20 mouse cellular contexts compared by ENCODE assay signal in the genomic region with DNA sequence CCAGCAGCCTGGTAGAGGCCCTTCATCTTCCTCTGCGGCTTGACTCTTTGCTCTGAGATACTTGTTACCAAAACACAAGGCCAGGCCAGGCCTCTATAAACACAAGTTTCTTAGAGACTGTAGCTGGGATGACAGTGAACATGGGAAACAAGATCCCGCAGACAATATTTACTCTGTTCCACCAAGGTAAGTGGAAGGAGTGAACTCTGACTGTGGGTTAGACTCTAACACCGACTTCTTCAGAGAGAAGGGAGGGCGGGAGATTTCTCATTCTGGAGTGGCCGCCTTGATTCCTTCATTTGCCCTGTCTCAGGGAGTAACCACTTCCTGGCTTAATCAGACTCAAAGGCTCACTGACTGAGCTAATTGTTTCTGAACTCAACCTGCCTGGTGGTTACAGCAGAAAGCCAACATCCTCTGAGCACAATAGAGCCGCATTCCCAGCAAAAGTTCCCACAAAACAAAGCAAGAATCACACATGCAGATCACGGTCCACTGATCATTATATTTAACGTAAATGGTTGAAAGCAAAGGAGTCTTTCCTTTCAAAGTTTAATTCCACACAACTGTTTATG. TPM values are rescaled to one million over a fixed set of nuclear protein-coding genes. Genes with fewer than 3 reads are reported as not detected.
DNase-seq lines count a peak whose midpoint lies in the region; ATAC-seq and TF ChIP-seq lines count a peak whose summit lies in the region.
"Had no signal": no experiment of that assay in that cellular context is flagged by ENCODE, and none has a peak within 500 bp of the region (broad histone marks: within the 10 kb centered on the region; RNA-seq: fewer than 3 reads in every experiment).

Gene Tmem212 (minus strand): TSS at position 51 of the 575 bp plus-strand sequence.

- H3K4me3 ChIP-seq in gastrocnemius, adult 2 months = no peak within 1 kb of the TSS
- no peak within 1 kb of the TSS for H3K4me3 ChIP-seq in kidney, embryonic 14.5 days (ENCODE audit: low read length)
- H3K4me3 ChIP-seq in stomach, embryonic 16.5 days (replicated peaks; ENCODE audit: low read length) = no peak within 1 kb of the TSS
- H3K4me3 ChIP-seq in stomach, postnatal 0 days (ENCODE audit: low read depth, low read length) = no peak within 1 kb of the TSS
- H3K4me3 ChIP-seq: limb, embryonic 15.5 days had no signal

- WGBS in kidney, embryonic 14.5 days = 40% methylated on average over 8 of the region's 8 CpGs
- WGBS in stomach, embryonic 16.5 days = 55% methylated on average over 8 of the region's 8 CpGs
- WGBS in stomach, postnatal 0 days = 58% methylated on average over 8 of the region's 8 CpGs

- intact Hi-C loops in gastrocnemius, adult 2 months (cut with DNase I) = no loop called here

- no peaks in the 10 kb centered on the region for H3K27me3 ChIP-seq in kidney, embryonic 14.5 days (ENCODE audit: control insufficient read depth, insufficient read depth, low read length)
- no peaks in the 10 kb centered on the region for H3K27me3 ChIP-seq in stomach, embryonic 16.5 days (ENCODE audit: control insufficient read depth, insufficient read depth, low read length)
- H3K27me3 ChIP-seq in stomach, postnatal 0 days (ENCODE audit: control insufficient read depth, insufficient read depth, low read length) = no peaks in the 10 kb centered on the region
- H3K27me3 ChIP-seq: limb, embryonic 15.5 days had no signal

- no peak within 1 kb of the TSS for H3K9ac ChIP-seq in kidney, embryonic 14.5 days (ENCODE audit: low read depth, low read length)
- H3K9ac ChIP-seq in stomach, embryonic 16.5 days (ENCODE audit: low read length) = no peak within 1 kb of the TSS
- H3K9ac ChIP-seq in stomach, postnatal 0 days (ENCODE audit: low read length) = no peak within 1 kb of the TSS
- H3K9ac ChIP-seq: limb, embryonic 15.5 days; liver, postnatal 0 days had no signal

- H3K27ac ChIP-seq in gastrocnemius, adult 2 months = peak within 1 kb of the TSS; percentile 32; the same call in 1 of the 2 replicates
- H3K27ac ChIP-seq in kidney, embryonic 14.5 days (ENCODE audit: low read depth, low read length) = peak within 1 kb of the TSS; percentile 47; the same call in 1 of the 2 replicates
- H3K27ac ChIP-seq in stomach, embryonic 16.5 days (ENCODE audit: low read length) = 0 out of 2 replicates have a peak within 1 kb of the TSS, but pooled peaks have one; percentile 16
- no peak within 1 kb of the TSS for H3K27ac ChIP-seq in stomach, postnatal 0 days (replicated peaks)
- H3K27ac ChIP-seq: limb, embryonic 15.5 days had no signal

- no peaks in the 10 kb centered on the region for H3K36me3 ChIP-seq in kidney, embryonic 14.5 days (ENCODE audit: control insufficient read depth, insufficient read depth, low read length)
- no peaks in the 10 kb centered on the region for H3K36me3 ChIP-seq in stomach, embryonic 16.5 days (ENCODE audit: control insufficient read depth, insufficient read depth, low read length)
- H3K36me3 ChIP-seq in stomach, postnatal 0 days (ENCODE audit: control insufficient read depth, insufficient read depth, low read length) = no peaks in the 10 kb centered on the region
- H3K36me3 ChIP-seq: limb, embryonic 15.5 days had no signal

- H3K4me2 ChIP-seq in kidney, embryonic 14.5 days (replicated peaks; ENCODE audit: low read depth, low read length) = no peak within 1 kb of the TSS
- no peak within 1 kb of the TSS for H3K4me2 ChIP-seq in stomach, embryonic 16.5 days (ENCODE audit: low read depth, low read length)
- no peak within 1 kb of the TSS for H3K4me2 ChIP-seq in stomach, postnatal 0 days (replicated peaks; ENCODE audit: low read depth)
- H3K4me2 ChIP-seq: limb, embryonic 15.5 days had no signal

- ATAC-seq in kidney, embryonic 14.5 days (ENCODE audit: low FRiP score, low TSS enrichment) = peak; percentile 32; the same call in 1 of the 2 replicates
- no peak for ATAC-seq in stomach, embryonic 16.5 days (ENCODE audit: insufficient read depth, low FRiP score)
- no peak; the same call in 1 of the 2 replicates for ATAC-seq in stomach, postnatal 0 days (ENCODE audit: low FRiP score, low TSS enrichment)
- ATAC-seq: forebrain, embryonic 16.5 days; liver, postnatal 0 days had no signal

- no peak for TF ChIP-seq CTCF in gastrocnemius, adult 2 months (IDR thresholded peaks at IDR 0.05)
- TF ChIP-seq CTCF in stomach, postnatal 0 days (IDR thresholded peaks at IDR 0.05; ENCODE audit: low read depth) = no peak

- H3K4me1 ChIP-seq in kidney, embryonic 14.5 days (ENCODE audit: control insufficient read depth, insufficient read depth, low read length) = peaks cover 14% of the 10 kb centered on the region
- H3K4me1 ChIP-seq in stomach, embryonic 16.5 days (ENCODE audit: control insufficient read depth, insufficient read depth, low read length) = peaks cover 15% of the 10 kb centered on the region
- peaks cover 5% of the 10 kb centered on the region for H3K4me1 ChIP-seq in stomach, postnatal 0 days (replicated peaks; ENCODE audit: control insufficient read depth, insufficient read depth)

- TF ChIP-seq EP300 in stomach, postnatal 0 days (optimal IDR thresholded peaks at IDR 0.05) = no peak

- H3K9me3 ChIP-seq in kidney, embryonic 14.5 days (ENCODE audit: control insufficient read depth, low read length) = no peaks in the 10 kb centered on the region
- no peaks in the 10 kb centered on the region for H3K9me3 ChIP-seq in stomach, embryonic 16.5 days (replicated peaks; ENCODE audit: control insufficient read depth, low read length)
- no peaks in the 10 kb centered on the region for H3K9me3 ChIP-seq in stomach, postnatal 0 days (ENCODE audit: control insufficient read depth, low read length)
- H3K9me3 ChIP-seq: limb, embryonic 15.5 days had no signal

- no peak for DNase-seq in gastrocnemius, adult 2 months
- no peak for DNase-seq in gastrocnemius, postnatal 25 days
- DNase-seq in kidney, adult 11 months = no peak
- DNase-seq in stomach, postnatal 0 days (ENCODE audit: low spot score) = no peak
- DNase-seq in cerebellum, adult 9-11 months = no peak
- DNase-seq in spleen, postnatal 14 days (ENCODE audit: low spot score in 2 of 2) = no peak
- DNase-seq: cerebellum, adult 11 months; cerebellum, postnatal 36 days; kidney, postnatal 10 days; liver, postnatal 0 days had no signal

RNA-seq across cellular contexts. Expression of gene Tmem212, which starts in this region (rescaled TPM):
- not detected for total RNA-seq in gastrocnemius, adult 2 months (2021)
- not detected for total RNA-seq in gastrocnemius, postnatal 25 days (2021)
- polyA plus RNA-seq in kidney, embryonic 14.5 days (2014; fragmentation: Nextera tagmentation; extraction: Ambion mirVana) = not detected in 2 replicates
- polyA plus RNA-seq in stomach, embryonic 16.5 days (2015; fragmentation: Nextera tagmentation; extraction: Ambion mirVana) = not detected in 2 replicates
- polyA plus RNA-seq in stomach, postnatal 0 days (2015; fragmentation: Nextera tagmentation; extraction: Ambion mirVana) = not detected in 2 replicates
- total RNA-seq: adrenal gland, adult 18-20 months; gastrocnemius, adult 18-20 months; hematopoietic stem cell, adult 5-6 weeks; megakaryocyte-erythroid progenitor cell, adult 5-6 weeks; monocyte, adult 5-6 weeks had no signal
- polyA plus RNA-seq: forebrain, embryonic 16.5 days; limb, embryonic 15.5 days; neural tube, embryonic 14.5 days had no signal

Comparison
In these comparisons a context has a peak if more than half of its experiments do, and no peak if none do; other contexts are left out.
1. Peak in ATAC-seq and H3K27ac ChIP-seq in kidney, embryonic 14.5 days; RNA of the gene not detected or under 1 TPM.